Mouse (Mus musculus): ENCODE measurements around the gene Rce1. TPM values are rescaled to one million over a fixed set of nuclear protein-coding genes. Genes with fewer than 3 reads are reported as not detected.

Rce1 gene
- 47.0 to 56.9 TPM (median 51.6 TPM) in 4 replicates for total RNA-seq (2023)

DNA sequence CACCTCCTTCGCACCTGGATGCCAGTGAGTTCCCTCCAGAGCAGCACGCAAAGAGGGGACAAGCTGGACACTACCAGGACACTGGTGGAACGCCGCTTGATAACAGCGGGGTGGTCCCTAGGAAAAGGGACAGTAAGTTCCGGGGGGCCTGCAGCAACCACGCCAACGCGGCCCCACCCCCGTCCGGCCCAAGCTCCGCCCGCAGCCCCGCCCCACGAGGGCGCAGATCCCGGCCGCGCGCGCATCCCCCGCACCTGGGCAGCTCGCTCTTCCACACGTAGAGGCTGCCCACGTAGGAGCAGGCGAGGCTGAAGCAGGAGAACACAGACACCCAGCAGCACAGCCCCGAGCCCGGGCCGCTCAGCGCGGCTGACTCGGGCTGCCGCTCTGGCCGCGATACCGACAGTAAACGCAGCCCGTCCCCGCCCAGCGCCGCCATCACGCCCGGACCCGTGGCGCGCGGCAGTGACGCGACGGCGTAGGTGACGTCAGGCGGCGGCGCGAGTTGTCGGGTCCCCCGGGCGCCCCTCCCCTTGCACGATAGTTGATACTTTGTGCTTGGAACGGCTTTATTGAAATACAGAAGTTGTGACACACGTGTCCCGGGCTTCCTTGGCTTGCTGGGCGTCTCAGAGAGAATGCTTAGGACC, at the start of gene Rce1:
Rce1 (minus strand) TSS at position 463 of the 650 bp plus-strand sequence.

DNA sequence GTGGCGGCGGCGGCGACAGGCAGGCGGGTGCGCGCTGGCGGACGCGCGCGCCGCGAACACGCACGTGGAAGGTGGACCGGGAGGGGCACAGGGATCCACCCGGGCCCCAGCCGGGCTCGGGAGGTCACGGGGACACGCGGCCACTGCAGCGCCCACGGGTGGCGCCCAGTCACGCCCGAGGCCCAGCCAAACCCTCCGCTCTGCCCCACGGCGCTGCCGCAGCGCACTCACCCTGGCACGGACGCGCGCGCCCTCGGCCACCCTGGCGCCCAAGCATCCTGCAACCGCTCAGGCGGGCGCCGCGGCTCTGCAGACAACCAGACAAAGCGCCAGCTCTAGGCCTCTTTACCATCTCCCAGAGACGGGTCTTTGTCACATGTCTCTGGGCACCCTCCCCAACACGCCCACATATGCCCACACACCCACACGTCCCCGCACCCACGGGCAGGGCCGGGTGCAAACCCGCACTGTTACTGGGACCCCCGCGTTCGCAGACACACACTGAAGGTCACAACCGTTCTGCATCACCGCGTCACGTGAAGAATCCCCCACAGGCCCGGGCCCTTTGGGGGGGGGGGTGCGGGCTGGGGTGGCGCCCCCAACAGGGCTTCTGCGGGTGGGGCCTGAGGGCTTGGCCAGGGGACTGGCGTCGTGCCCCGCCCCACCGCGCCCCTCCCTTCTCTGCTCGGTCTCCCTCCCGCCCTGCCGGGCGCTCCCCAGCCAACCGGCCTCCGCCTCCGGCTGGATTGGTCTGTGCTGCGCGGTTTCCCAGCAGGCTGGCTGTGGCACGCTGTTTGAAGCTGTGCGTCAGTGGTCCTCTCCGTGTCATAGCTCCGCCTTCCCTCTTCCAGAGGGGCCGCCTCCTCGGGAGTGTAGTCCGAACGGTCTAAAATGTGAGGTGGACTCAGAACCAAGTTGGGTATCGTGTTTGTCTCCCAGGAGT, 10.0 kb downstream of the Rce1 start, which contains the start of gene Lrfn4:
Lrfn4 (minus strand) TSS at position 517 of the 943 bp plus-strand sequence.

Other genes starting within 250 kb of the Rce1 start
- 224 to 243 TPM (median 232 TPM) in 4 replicates for gene Kdm2a, start 227.4 kb downstream of the Rce1 start, total RNA-seq (2023)
- 0.81 to 1.6 TPM (median 1.6 TPM) in 3 of 4 replicates, not detected in the other for gene Rhod, start 186.2 kb downstream of the Rce1 start, total RNA-seq (2023)
- not detected in 4 replicates for gene Syt12, start 148.2 kb downstream of the Rce1 start, total RNA-seq (2023)
- gene 2010003K11Rik, start 127.1 kb downstream of the Rce1 start, total RNA-seq (2023), result not detected in 4 replicates
- 2.4 to 4.6 TPM (median 3.8 TPM) in 4 replicates for gene Pcx, start 115.2 kb downstream of the Rce1 start, total RNA-seq (2023)
- gene Lrfn4, start 10.0 kb downstream of the Rce1 start, total RNA-seq (2023), result 0.30 to 0.46 TPM (median 0.32 TPM) in 4 replicates
- gene Gm960, start 73.0 kb upstream of the Rce1 start, total RNA-seq (2023), result not detected in 4 replicates
- gene Sptbn2, start 85.5 kb upstream of the Rce1 start, total RNA-seq (2023), result not detected in 4 replicates
- 22.6 to 30.4 TPM (median 26.7 TPM) in 4 replicates for gene Rbm4b, start 130.9 kb upstream of the Rce1 start, total RNA-seq (2023)
- 61.9 to 70.4 TPM (median 67.2 TPM) in 4 replicates for gene Rbm4, start 168.3 kb upstream of the Rce1 start, total RNA-seq (2023)
- gene Gm21992, start 186.0 kb upstream of the Rce1 start, total RNA-seq (2023), result 31.5 to 41.0 TPM (median 35.7 TPM) in 4 replicates
- gene Rbm14, start 186.0 kb upstream of the Rce1 start, total RNA-seq (2023), result 62.0 to 86.9 TPM (median 81.9 TPM) in 4 replicates
- 17.3 to 22.6 TPM (median 21.8 TPM) in 4 replicates for gene Ccs, start 213.7 kb upstream of the Rce1 start, total RNA-seq (2023)
- not detected in 4 replicates for gene Ccdc87, start 213.7 kb upstream of the Rce1 start, total RNA-seq (2023)
- 0.88 to 1.8 TPM (median 1.5 TPM) in 4 replicates for gene Ctsf, start 229.5 kb upstream of the Rce1 start, total RNA-seq (2023)